Mouse (Mus musculus): ENCODE measurements around the gene Eloa.

- TF ChIP-seq CTCF (IDR thresholded peaks at IDR 0.05; ENCODE audit: borderline replicate concordance, extremely low read depth, insufficient read depth, insufficient read length) = no peak
- no peak for TF ChIP-seq POLR2A (IDR thresholded peaks at IDR 0.05; ENCODE audit: borderline replicate concordance, extremely low read depth, insufficient read depth, insufficient read length, poor library complexity, severe bottlenecking)
These were observed 16.6 kb downstream of the Eloa start for GRCm38 (mm10) chr4:136004921-136005320.

All from brain, embryonic 14.5 days (tissue).